Mouse (Mus musculus) megakaryocyte-erythroid progenitor cell, adult 5-6 weeks (primary cell): ENCODE measurements around the gene Gm43738. TPM values are rescaled to one million over a fixed set of nuclear protein-coding genes. Genes with fewer than 3 reads are reported as not detected.
A peak's percentile ranks its signal among the peaks of the same experiment; 100 is the strongest.

ENCODE experiments used
- ATAC-seq: replicated peaks from 2 replicates; pipeline ENCODE4 v1.8.0; 2016; ENCODE audit warnings: mild to moderate bottlenecking, inconsistent platforms; ENCODE audit not compliant: severe bottlenecking, poor library complexity, low FRiP score, low TSS enrichment
- total RNA-seq, 2 experiments: library from RNA; stranded (forward) in 1 of 2; stranded (reverse) in 1 of 2; fragments of 200-1000, 215-1000 nt in 1 of 2; fragments of >200 nt in 1 of 2; fragmentation: Nextera tagmentation in 1 of 2; gene quantifications; 2 replicates each; pipeline ENCODE4 v1.2.3; 2014 to 2017

Gene Gm43738
- total RNA-seq, 2 experiments from 2014 or later, result not detected

DNA sequence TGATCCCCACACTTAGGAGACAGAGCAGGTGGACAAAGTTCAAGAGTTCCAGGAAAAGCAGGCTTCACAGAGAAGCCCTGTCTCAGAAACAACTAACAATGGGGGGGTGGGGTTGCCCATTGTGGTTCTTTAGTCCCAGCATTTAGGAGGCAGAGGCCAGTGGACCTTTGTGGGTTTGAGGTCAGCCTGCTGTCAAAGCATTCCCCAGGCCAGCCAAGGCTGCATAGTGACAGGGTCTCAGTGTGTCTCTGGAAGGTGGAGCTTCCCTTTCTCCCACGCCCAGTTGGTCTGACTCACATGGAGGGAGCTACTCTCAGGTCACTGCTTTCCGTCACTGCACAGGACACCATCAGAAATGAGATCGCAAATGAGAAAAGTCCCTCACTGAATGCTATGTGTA, 39.2 kb downstream of the Gm43738 start:
- ATAC-seq, result no peak

DNA sequence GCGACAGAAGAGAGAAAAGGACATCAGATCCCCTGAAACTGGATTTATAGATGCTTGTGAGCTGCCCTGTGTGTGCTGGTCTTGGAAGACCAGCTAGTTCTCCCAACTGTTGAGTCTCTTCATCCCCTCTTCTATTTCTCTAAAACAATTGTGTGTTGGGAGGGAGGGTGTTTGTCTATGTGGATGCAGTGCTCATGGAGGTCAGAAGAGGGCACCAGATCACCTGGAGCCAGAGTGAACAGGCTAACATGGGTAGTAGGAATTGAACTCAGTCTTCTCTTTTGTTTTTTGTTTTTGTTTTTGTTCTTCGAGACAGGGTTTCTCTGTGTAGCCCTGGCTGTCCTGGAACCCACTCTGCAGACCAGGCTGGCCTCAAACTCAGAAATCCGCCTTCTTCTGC, 42.1 kb downstream of the Gm43738 start:
- ATAC-seq, result 0 out of 2 replicates have a peak, but pooled peaks have one; percentile 75

DNA sequence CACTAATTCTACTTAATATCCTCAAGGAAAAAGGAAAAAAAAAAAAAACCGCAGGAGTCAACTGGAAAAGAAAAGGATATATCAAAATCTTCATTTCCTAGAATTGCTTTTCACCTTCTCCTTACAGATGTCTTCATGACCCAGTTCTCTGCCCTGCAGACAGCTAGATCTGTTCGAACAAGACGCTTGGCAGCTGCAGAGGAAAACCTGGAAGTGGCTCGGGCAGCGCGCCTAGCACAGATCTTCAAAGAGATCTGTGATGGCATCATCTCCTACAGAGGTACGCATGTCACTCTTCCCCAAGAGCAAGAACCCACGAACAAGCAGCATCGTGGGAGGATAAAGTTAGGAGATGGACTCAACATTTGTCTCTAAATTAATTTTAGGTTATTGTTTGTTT, 42.5 kb downstream of the Gm43738 start:
- no peak for ATAC-seq

DNA sequence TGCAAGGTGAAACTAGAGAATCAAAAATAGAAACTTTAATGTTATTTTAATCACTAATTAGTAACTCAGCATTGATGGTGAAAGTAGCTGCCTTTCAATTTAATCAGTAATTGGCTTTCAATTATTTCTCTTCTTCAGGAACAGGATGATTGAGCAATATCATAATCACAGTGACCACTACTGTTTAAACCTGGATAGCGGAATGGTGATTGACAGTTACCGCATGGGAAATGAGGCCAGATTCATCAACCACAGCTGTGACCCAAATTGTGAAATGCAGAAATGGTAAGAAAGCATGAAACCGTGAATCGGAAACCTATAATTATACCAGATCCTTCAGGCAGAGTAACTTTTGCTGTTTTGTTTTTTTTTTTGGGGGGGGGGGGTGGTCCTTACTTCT, 57.5 kb downstream of the Gm43738 start:
- ATAC-seq, result no peak

Other genes starting within 250 kb of the Gm43738 start
- gene Msto1, start 187.1 kb downstream of the Gm43738 start, total RNA-seq (2014; fragmentation: Nextera tagmentation), result 23.7 and 36.2 TPM in 2 replicates
- 30.0 and 33.5 TPM in 2 replicates for gene Msto1, start 187.1 kb downstream of the Gm43738 start, total RNA-seq (2017)
- gene Ash1l, start 150.5 kb downstream of the Gm43738 start, total RNA-seq (2014; fragmentation: Nextera tagmentation), result 41.9 and 49.7 TPM in 2 replicates
- gene Ash1l, start 150.5 kb downstream of the Gm43738 start, total RNA-seq (2017), result 22.7 and 25.0 TPM in 2 replicates
- 226 and 303 TPM in 2 replicates for gene Dap3, start 149.9 kb downstream of the Gm43738 start, total RNA-seq (2014; fragmentation: Nextera tagmentation)
- gene Dap3, start 149.9 kb downstream of the Gm43738 start, total RNA-seq (2017), result 98.3 and 153 TPM in 2 replicates
- 8.0 and 13.7 TPM in 2 replicates for gene Rusc1, start 7.8 kb downstream of the Gm43738 start, total RNA-seq (2014; fragmentation: Nextera tagmentation)
- gene Rusc1, start 7.8 kb downstream of the Gm43738 start, total RNA-seq (2017), result 5.8 and 8.9 TPM in 2 replicates
- gene Fdps, start 860 bp upstream of the Gm43738 start, total RNA-seq (2014; fragmentation: Nextera tagmentation), result 53.1 and 60.3 TPM in 2 replicates
- gene Fdps, start 860 bp upstream of the Gm43738 start, total RNA-seq (2017), result 102 and 125 TPM in 2 replicates
- gene Pklr, start 35.0 kb upstream of the Gm43738 start, total RNA-seq (2014; fragmentation: Nextera tagmentation), result 213 and 235 TPM in 2 replicates
- 157 and 170 TPM in 2 replicates for gene Pklr, start 35.0 kb upstream of the Gm43738 start, total RNA-seq (2017)
- 1.5 and 1.6 TPM in 2 replicates for gene Hcn3, start 59.1 kb upstream of the Gm43738 start, total RNA-seq (2014; fragmentation: Nextera tagmentation)
- gene Hcn3, start 59.1 kb upstream of the Gm43738 start, total RNA-seq (2017), result 1.4 and 2.5 TPM in 2 replicates
- 72.3 and 88.0 TPM in 2 replicates for gene Clk2, start 63.7 kb upstream of the Gm43738 start, total RNA-seq (2014; fragmentation: Nextera tagmentation)
- 46.6 and 69.3 TPM in 2 replicates for gene Clk2, start 63.7 kb upstream of the Gm43738 start, total RNA-seq (2017)
- gene Scamp3, start 76.4 kb upstream of the Gm43738 start, total RNA-seq (2014; fragmentation: Nextera tagmentation), result 86.7 and 129 TPM in 2 replicates
- gene Scamp3, start 76.4 kb upstream of the Gm43738 start, total RNA-seq (2017), result 32.8 and 34.8 TPM in 2 replicates
- gene Fam189b, start 82.0 kb upstream of the Gm43738 start, total RNA-seq (2014; fragmentation: Nextera tagmentation), result 28.1 and 39.1 TPM in 2 replicates
- 6.9 and 13.7 TPM in 2 replicates for gene Fam189b, start 82.0 kb upstream of the Gm43738 start, total RNA-seq (2017)
- 39.6 and 41.4 TPM in 2 replicates for gene Gba, start 101.8 kb upstream of the Gm43738 start, total RNA-seq (2014; fragmentation: Nextera tagmentation)
- 36.5 and 44.3 TPM in 2 replicates for gene Gba, start 101.8 kb upstream of the Gm43738 start, total RNA-seq (2017)
- gene Thbs3, start 114.1 kb upstream of the Gm43738 start, total RNA-seq (2014; fragmentation: Nextera tagmentation), result 4.0 TPM in 1 of 2 replicates, not detected in the other
- 0.57 and 1.7 TPM in 2 replicates for gene Thbs3, start 114.1 kb upstream of the Gm43738 start, total RNA-seq (2017)
- gene Mtx1, start 126.0 kb upstream of the Gm43738 start, total RNA-seq (2014; fragmentation: Nextera tagmentation), result 114 and 122 TPM in 2 replicates
- 68.1 and 92.8 TPM in 2 replicates for gene Mtx1, start 126.0 kb upstream of the Gm43738 start, total RNA-seq (2017)
- not detected in 2 replicates for gene Muc1, start 128.0 kb upstream of the Gm43738 start, total RNA-seq (2014; fragmentation: Nextera tagmentation)
- not detected in 2 replicates for gene Muc1, start 128.0 kb upstream of the Gm43738 start, total RNA-seq (2017)
- gene Krtcap2, start 144.9 kb upstream of the Gm43738 start, total RNA-seq (2014; fragmentation: Nextera tagmentation), result 127 and 147 TPM in 2 replicates
- gene Krtcap2, start 144.9 kb upstream of the Gm43738 start, total RNA-seq (2017), result 119 and 124 TPM in 2 replicates
- not detected in 2 replicates for gene Trim46, start 145.2 kb upstream of the Gm43738 start, total RNA-seq (2014; fragmentation: Nextera tagmentation)
- not detected in 2 replicates for gene Trim46, start 145.2 kb upstream of the Gm43738 start, total RNA-seq (2017)
- gene Dpm3, start 158.3 kb upstream of the Gm43738 start, total RNA-seq (2014; fragmentation: Nextera tagmentation), result 44.2 and 75.7 TPM in 2 replicates
- gene Dpm3, start 158.3 kb upstream of the Gm43738 start, total RNA-seq (2017), result 30.1 and 90.9 TPM in 2 replicates
- 35.4 and 66.5 TPM in 2 replicates for gene Slc50a1, start 169.5 kb upstream of the Gm43738 start, total RNA-seq (2014; fragmentation: Nextera tagmentation)
- 31.4 and 50.3 TPM in 2 replicates for gene Slc50a1, start 169.5 kb upstream of the Gm43738 start, total RNA-seq (2017)
- not detected in 2 replicates for gene Efna1, start 180.0 kb upstream of the Gm43738 start, total RNA-seq (2014; fragmentation: Nextera tagmentation)
- gene Efna1, start 180.0 kb upstream of the Gm43738 start, total RNA-seq (2017), result not detected in 2 replicates
- not detected in 2 replicates for gene Efna3, start 221.9 kb upstream of the Gm43738 start, total RNA-seq (2014; fragmentation: Nextera tagmentation)
- gene Efna3, start 221.9 kb upstream of the Gm43738 start, total RNA-seq (2017), result not detected in 2 replicates
- 0.30 TPM in 1 of 2 replicates, not detected in the other for gene Efna4, start 236.9 kb upstream of the Gm43738 start, total RNA-seq (2014; fragmentation: Nextera tagmentation)
- 0.30 TPM in 1 of 2 replicates, not detected in the other for gene Efna4, start 236.9 kb upstream of the Gm43738 start, total RNA-seq (2017)
- 7.4 and 11.4 TPM in 2 replicates for gene Adam15, start 248.9 kb upstream of the Gm43738 start, total RNA-seq (2014; fragmentation: Nextera tagmentation)
- gene Adam15, start 248.9 kb upstream of the Gm43738 start, total RNA-seq (2017), result 2.3 and 6.4 TPM in 2 replicates